Mouse (Mus musculus) C2C12 (cell line): Measurements from ENCODE around the gene H2-D1. TPM values are rescaled to one million over a fixed set of nuclear protein-coding genes. Genes with fewer than 3 reads are reported as not detected.
A peak's percentile ranks its signal among the peaks of the same experiment; 100 is the strongest.
"Not testable (repeated sequence)": the region's sequence is repeated elsewhere in the genome, so short reads cannot be mapped to it uniquely, and the experiment has no call there.

Source experiments
- H3K27me3 ChIP-seq: one replicate; pipeline ENCODE4 v1.6.1; 2011; ENCODE audit not compliant: control insufficient read depth, insufficient read depth, insufficient read length
- H3K36me3 ChIP-seq: one replicate; pipeline ENCODE4 v1.6.1; 2011; ENCODE audit not compliant: control insufficient read depth, insufficient read depth
- H3K4me3 ChIP-seq: one replicate; pipeline ENCODE4 v1.5.1; 2011; ENCODE audit warnings: mild to moderate bottlenecking, control low read depth; ENCODE audit not compliant: poor library complexity, insufficient read depth, severe bottlenecking
- H3K79me2 ChIP-seq: one replicate; pipeline ENCODE4 v1.6.1; 2011; ENCODE audit not compliant: control insufficient read depth, insufficient read depth
- H3K79me3 ChIP-seq: one replicate; pipeline ENCODE4 v1.6.1; 2011; ENCODE audit warnings: low read depth, control low read depth
- H3ac ChIP-seq: one replicate; pipeline ENCODE3; 2011; ENCODE audit warnings: low read depth; ENCODE audit not compliant: control insufficient read depth, insufficient read length
- CEBPB ChIP-seq: IDR thresholded peaks from one replicate; pipeline ENCODE4 v1.6.1; 2011; ENCODE audit warnings: low read depth, mild to moderate bottlenecking, control low read depth, moderate library complexity
- CTCF ChIP-seq: IDR thresholded peaks from one replicate; pipeline ENCODE4 v1.5.1; 2011; ENCODE audit not compliant: control insufficient read depth, insufficient read depth, insufficient read length
- FOSL1 ChIP-seq: IDR thresholded peaks from one replicate; pipeline ENCODE4 v1.8.0; 2011; ENCODE audit warnings: mild to moderate bottlenecking, low read length; ENCODE audit not compliant: poor library complexity, insufficient read depth, severe bottlenecking
- MAX ChIP-seq: IDR thresholded peaks from one replicate; pipeline ENCODE4 v1.6.1; 2011; ENCODE audit warnings: mild to moderate bottlenecking, control low read depth
- MYOD1 ChIP-seq: IDR thresholded peaks from one replicate; pipeline ENCODE4 v1.6.1; 2011; ENCODE audit warnings: low read depth; ENCODE audit not compliant: control insufficient read depth, insufficient read length
- MYOG ChIP-seq: IDR thresholded peaks from one replicate; pipeline ENCODE4 v1.6.1; 2011; ENCODE audit not compliant: control insufficient read depth, insufficient read length; ENCODE audit errors: extremely low read depth
- USF1 ChIP-seq: IDR thresholded peaks from one replicate; pipeline ENCODE4 v1.6.1; 2011; ENCODE audit warnings: low read depth, mild to moderate bottlenecking, control low read depth, moderate library complexity
- microRNA-seq: library from miRNA; unstranded; fragments of <30 nt; microRNA quantifications from one replicate; pipeline ENCODE4, GENCODE M21; 2019; ENCODE audit warnings: borderline microRNAs expressed
- polyA plus RNA-seq: library from polyadenylated mRNA; unstranded; fragments of >200 nt; fragmentation: generic; extraction: Trizol; gene quantifications from one replicate; pipeline ENCODE4 v1.2.1, GENCODE M21; 2012; ENCODE audit warnings: missing spikeins

H2-D1 gene
- polyA plus RNA-seq, 1 experiment = 23.5 TPM

DNA sequence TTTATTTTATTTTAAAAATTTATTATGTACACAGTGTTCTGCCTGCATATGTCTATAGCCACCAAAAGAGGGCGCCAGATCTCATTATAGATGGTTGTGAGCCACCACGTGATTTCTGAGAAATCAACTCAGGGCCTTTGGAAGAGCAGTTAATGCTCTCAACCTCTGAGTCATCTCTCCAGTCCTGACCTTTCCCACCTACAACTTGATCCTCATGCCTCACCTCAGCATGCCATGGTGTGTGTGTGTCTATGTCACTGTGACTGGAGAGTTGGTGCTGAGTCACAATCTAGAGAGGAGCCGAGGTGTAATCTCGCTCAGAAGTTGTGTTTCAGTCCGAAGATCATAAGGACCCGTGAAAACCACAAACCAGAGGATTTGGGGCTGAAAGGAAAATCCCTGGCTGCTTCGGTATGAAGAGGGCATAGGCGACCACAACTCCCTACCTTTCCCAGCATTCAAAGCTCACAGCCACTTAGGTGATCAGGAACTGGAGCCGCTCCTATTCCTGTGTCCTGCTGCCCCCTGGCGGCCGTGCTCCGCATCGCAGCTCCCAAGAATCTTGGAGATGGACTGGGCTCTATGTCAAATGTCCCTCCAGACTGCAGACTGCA lies 39.2 kb downstream of the H2-D1 start:
- Histone ChIP-seq H3K4me3 (no peak overlapping the region), H3K36me3 (no peaks in the 10 kb centered on the region), H3ac (no peak overlapping the region), H3K27me3 (peaks cover 14% of the 10 kb centered on the region), H3K79me2 (no peaks in the 10 kb centered on the region), H3K79me3 (no peaks in the 10 kb centered on the region)
- no peak for TF ChIP-seq FOSL1
- no peak for TF ChIP-seq MYOD1
- TF ChIP-seq CTCF = peak; percentile 88
- TF ChIP-seq USF1 = peak; percentile 97
- TF ChIP-seq MYOG = no peak
- TF ChIP-seq MAX = peak; percentile 46
- TF ChIP-seq CEBPB = no peak

- Histone ChIP-seq H3K79me3 (no peaks in the 10 kb centered on the region), H3K27me3 (peaks cover 19% of the 10 kb centered on the region), H3K4me3 (no peak overlapping the region), H3K79me2 (no peaks in the 10 kb centered on the region), H3ac (no peak overlapping the region), H3K36me3 (no peaks in the 10 kb centered on the region)
- TF ChIP-seq USF1 (no peak), MAX (no peak), CTCF (no peak), FOSL1 (no peak), MYOG (no peak), MYOD1 (no peak), CEBPB (no peak)
Observed at GRCm38 (mm10) chr17:35303271-35303670, 40.7 kb downstream of the H2-D1 start.

GRCm38 (mm10) chr17:35303756-35304350 lies 41.3 kb downstream of the H2-D1 start:
- no peaks in the 10 kb centered on the region for H3K79me3 ChIP-seq
- TF ChIP-seq FOSL1 = no peak
- no peak for TF ChIP-seq MAX
- TF ChIP-seq MYOG = no peak
- no peak for TF ChIP-seq CEBPB
- TF ChIP-seq CTCF = no peak
- no peak for TF ChIP-seq MYOD1
- TF ChIP-seq USF1 = no peak
- no peaks in the 10 kb centered on the region for H3K79me2 ChIP-seq
- no peak overlapping the region for H3K4me3 ChIP-seq
- H3ac ChIP-seq = no peak overlapping the region
- peaks cover 23% of the 10 kb centered on the region for H3K27me3 ChIP-seq
- no peaks in the 10 kb centered on the region for H3K36me3 ChIP-seq

GRCm38 (mm10) chr17:35304478-35304877 lies 41.9 kb downstream of the H2-D1 start:
- Histone ChIP-seq H3K79me3 (no peaks in the 10 kb centered on the region), H3K79me2 (no peaks in the 10 kb centered on the region)
- no peak for TF ChIP-seq CEBPB

DNA sequence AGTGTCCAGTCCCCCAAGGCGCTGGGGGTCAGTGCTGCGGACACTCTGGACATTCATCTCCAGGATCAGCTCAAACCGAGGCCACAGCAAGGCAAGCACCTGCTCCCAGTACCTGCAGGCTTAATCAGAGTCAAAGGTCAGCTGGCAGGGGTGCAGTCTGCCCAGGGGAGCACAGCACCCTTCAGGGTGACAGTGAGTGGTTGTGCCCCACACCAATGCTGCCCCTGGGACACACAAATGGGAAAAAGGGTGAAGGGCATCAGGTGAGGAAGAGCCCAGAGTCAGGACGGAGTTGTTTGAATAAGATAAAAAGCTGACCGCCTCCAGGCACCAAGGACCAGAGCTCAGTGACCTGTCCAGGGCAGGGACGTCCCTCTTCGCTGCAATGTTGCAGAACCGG lies 42.4 kb downstream of the H2-D1 start:
- H3K36me3 ChIP-seq, H3K79me3 ChIP-seq, H3K4me3 ChIP-seq, H3K79me2 ChIP-seq, H3ac ChIP-seq: not testable (repeated sequence)
- H3K27me3 ChIP-seq = peaks cover 23% of the 10 kb centered on the region

More at GRCm38 (mm10) chr17:35304478-35304877, 41.9 kb downstream of the H2-D1 start:
- no peak overlapping the region for H3ac ChIP-seq
- no peak overlapping the region for H3K4me3 ChIP-seq
- H3K27me3 ChIP-seq = peaks cover 23% of the 10 kb centered on the region
- no peaks in the 10 kb centered on the region for H3K36me3 ChIP-seq

Small RNAs within 50 kb of the gene (microRNA-seq; reads per million reads assigned to microRNA genes)
- gene Mir6975 (1.8 reads per million, percentile 38 among the genes with 10 or more reads in this experiment), gene Mir8094 (not detected)

Other genes with a start within 250 kb of the H2-D1 start
- 0.07 TPM for gene Vwa7, start 246.2 kb upstream of the H2-D1 start, polyA plus RNA-seq
- 0.23 TPM for gene Sapcd1, start 234.7 kb upstream of the H2-D1 start, polyA plus RNA-seq
- gene Msh5, start 216.0 kb upstream of the H2-D1 start, polyA plus RNA-seq = 0.76 TPM
- gene Clic1, start 212.8 kb upstream of the H2-D1 start, polyA plus RNA-seq = 509 TPM
- gene Ddah2, start 203.7 kb upstream of the H2-D1 start, polyA plus RNA-seq = 129 TPM
- 0.12 TPM for gene Ly6g6c, start 197.3 kb upstream of the H2-D1 start, polyA plus RNA-seq
- 0.04 TPM for gene Mpig6b, start 196.5 kb upstream of the H2-D1 start, polyA plus RNA-seq
- gene Ly6g6e, start 185.8 kb upstream of the H2-D1 start, polyA plus RNA-seq = not detected
- gene Ly6g6d, start 184.7 kb upstream of the H2-D1 start, polyA plus RNA-seq = not detected
- not detected for gene Ly6g6f, start 177.1 kb upstream of the H2-D1 start, polyA plus RNA-seq
- 54.0 TPM for gene Abhd16a, start 173.5 kb upstream of the H2-D1 start, polyA plus RNA-seq
- not detected for gene Ly6g5c, start 154.5 kb upstream of the H2-D1 start, polyA plus RNA-seq
- gene Ly6g5b, start 147.3 kb upstream of the H2-D1 start, polyA plus RNA-seq = 0.28 TPM
- gene Gpank1, start 141.3 kb upstream of the H2-D1 start, polyA plus RNA-seq = 25.8 TPM
- gene Csnk2b, start 140.7 kb upstream of the H2-D1 start, polyA plus RNA-seq = 300 TPM
- 13.0 TPM for gene D17H6S53E, start 136.4 kb upstream of the H2-D1 start, polyA plus RNA-seq
- 0.20 TPM for gene Apom, start 130.7 kb upstream of the H2-D1 start, polyA plus RNA-seq
- 202 TPM for gene Bag6, start 127.6 kb upstream of the H2-D1 start, polyA plus RNA-seq
- gene Prrc2a, start 97.8 kb upstream of the H2-D1 start, polyA plus RNA-seq = 183 TPM
- gene Aif1, start 86.7 kb upstream of the H2-D1 start, polyA plus RNA-seq = not detected
- 0.92 TPM for gene Lst1, start 74.3 kb upstream of the H2-D1 start, polyA plus RNA-seq
- not detected for gene Ltb, start 68.3 kb upstream of the H2-D1 start, polyA plus RNA-seq
- not detected for gene Tnf, start 60.7 kb upstream of the H2-D1 start, polyA plus RNA-seq
- gene Lta, start 57.4 kb upstream of the H2-D1 start, polyA plus RNA-seq = 0.07 TPM
- gene Gm16181, start 41.9 kb upstream of the H2-D1 start, polyA plus RNA-seq = not detected
- 1.4 TPM for gene Atp6v1g2, start 29.1 kb upstream of the H2-D1 start, polyA plus RNA-seq
- 20.1 TPM for gene Nfkbil1, start 26.9 kb upstream of the H2-D1 start, polyA plus RNA-seq
- 330 TPM for gene Ddx39b, start 21.0 kb upstream of the H2-D1 start, polyA plus RNA-seq
- 3.3 TPM for gene H2-Q1, start 57.7 kb downstream of the H2-D1 start, polyA plus RNA-seq
- gene H2-Q2, start 79.5 kb downstream of the H2-D1 start, polyA plus RNA-seq = 0.11 TPM
- 3.5 TPM for gene H2-Q4, start 116.9 kb downstream of the H2-D1 start, polyA plus RNA-seq
- gene H2-Q6, start 162.1 kb downstream of the H2-D1 start, polyA plus RNA-seq = not detected
- gene H2-Q7, start 176.4 kb downstream of the H2-D1 start, polyA plus RNA-seq = 0.14 TPM
- 0.01 TPM for gene H2-Q10, start 207.4 kb downstream of the H2-D1 start, polyA plus RNA-seq
- gene Pou5f1, start 243.3 kb downstream of the H2-D1 start, polyA plus RNA-seq = not detected